Mouse (Mus musculus): ENCODE data around the gene Capza1. TPM values are rescaled to one million over a fixed set of nuclear protein-coding genes. Genes with fewer than 3 reads are reported as not detected.

The Capza1 gene
- polyA plus RNA-seq, 1 experiment = 22.6 TPM

DNA sequence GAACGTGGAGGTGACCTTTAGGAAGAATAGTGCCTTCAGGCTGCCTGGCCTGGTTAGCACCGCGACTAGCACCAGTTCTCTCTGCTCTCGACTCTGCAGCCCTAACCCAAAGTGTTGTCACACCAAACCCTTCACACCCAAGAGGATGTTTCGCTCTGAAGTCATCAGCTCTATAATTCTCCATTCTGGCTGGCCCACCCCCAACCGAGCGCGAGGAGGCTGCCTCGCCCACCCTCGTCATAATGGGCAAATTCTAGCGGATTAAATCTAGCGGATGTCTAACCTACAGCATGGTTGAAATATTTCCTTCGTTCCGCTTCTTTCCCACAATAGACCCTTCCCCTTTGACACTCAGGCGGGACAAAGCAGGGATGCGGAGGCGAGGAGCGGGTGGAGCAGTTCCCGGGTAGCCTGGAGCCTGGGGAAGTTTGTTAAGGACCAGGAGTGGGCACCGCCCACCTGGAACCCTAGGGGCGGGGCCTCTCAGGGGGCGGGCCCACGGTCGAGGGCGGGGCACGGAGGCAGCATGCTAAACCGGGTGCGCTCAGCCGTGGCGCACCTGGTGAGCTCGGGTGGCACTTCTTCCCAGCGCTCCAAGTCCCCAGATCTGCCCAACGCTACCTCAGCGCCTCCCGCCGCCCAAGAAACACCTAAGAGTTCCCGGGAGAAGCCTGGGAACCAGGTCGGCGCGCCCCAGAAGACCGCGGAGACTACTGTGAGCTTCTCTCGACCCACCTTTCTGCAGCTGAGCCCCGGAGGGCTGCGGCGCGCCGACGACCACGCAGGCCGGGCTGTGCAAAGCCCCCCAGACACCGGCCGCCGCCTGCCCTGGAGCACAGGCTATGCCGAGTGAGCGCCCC, 83.5 kb downstream of the Capza1 start, which contains the start of gene Ppm1j:
Gene Ppm1j (plus strand): TSS at position 496 of the 860 bp plus-strand sequence.
- Histone ChIP-seq H3K36me3 (ENCODE audit: control insufficient read depth, insufficient read depth) (no peaks in the 10 kb centered on the region), H3K27me3 (ENCODE audit: control insufficient read depth, insufficient read depth, insufficient read length) (peaks cover 30% of the 10 kb centered on the region), H3K79me2 (ENCODE audit: control insufficient read depth, insufficient read depth) (no peaks in the 10 kb centered on the region), H3ac (ENCODE audit: control insufficient read depth, insufficient read length) (no peak within 1 kb of the TSS), H3K4me3 (peak within 1 kb of the TSS; percentile 7), H3K4me2 (ENCODE audit: low read depth) (peak within 1 kb of the TSS; percentile 67)
- TF ChIP-seq MYOD1 (IDR thresholded peaks at IDR 0.05; ENCODE audit: control insufficient read depth in 1 of 3, insufficient read length in 2 of 3, low read depth in 2 of 3) (peak in 1 of 3 experiments; percentile 36), POLR2AphosphoS2 (IDR thresholded peaks at IDR 0.05; ENCODE audit: insufficient read length, low read depth) (no peak)

DNA sequence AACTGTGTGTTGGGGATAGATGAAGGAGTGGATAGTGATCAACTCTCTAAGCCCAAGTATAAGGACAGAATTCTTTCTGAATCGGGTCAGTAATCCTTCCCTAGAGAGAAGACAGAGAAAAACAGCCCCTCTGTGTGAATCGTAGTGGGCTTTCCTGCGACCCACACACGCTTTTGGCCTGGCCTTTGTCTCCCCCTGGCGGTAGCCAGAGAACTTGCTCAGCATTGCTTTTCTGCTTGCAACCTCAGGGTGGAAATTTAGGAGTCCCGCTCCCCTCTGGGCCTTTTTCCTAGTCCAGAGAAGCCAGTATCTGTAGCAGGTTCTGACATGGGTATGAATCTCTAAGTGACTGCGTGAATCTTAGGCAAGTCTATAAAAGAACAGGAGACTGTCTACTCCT, 84.4 kb downstream of the Capza1 start:
- Histone ChIP-seq H3K36me3 (ENCODE audit: control insufficient read depth, insufficient read depth) (no peaks in the 10 kb centered on the region), H3ac (ENCODE audit: control insufficient read depth, insufficient read length) (no peak overlapping the region), H3K79me2 (ENCODE audit: control insufficient read depth, insufficient read depth) (no peaks in the 10 kb centered on the region), H3K4me2 (ENCODE audit: low read depth) (peak overlapping the region; percentile 67), H3K4me3 (no peak overlapping the region), H3K27me3 (ENCODE audit: control insufficient read depth, insufficient read depth, insufficient read length) (peaks cover 33% of the 10 kb centered on the region)
- no peak for TF ChIP-seq TCF12 (IDR thresholded peaks at IDR 0.05; ENCODE audit: insufficient read depth, poor library complexity, severe bottlenecking)
- TF ChIP-seq MYOD1 (IDR thresholded peaks at IDR 0.05; ENCODE audit: control insufficient read depth in 1 of 3, insufficient read length in 2 of 3, low read depth in 2 of 3) = no peak
- no peak for TF ChIP-seq MAX (IDR thresholded peaks at IDR 0.05; ENCODE audit: low read depth)
- TF ChIP-seq USF1 (IDR thresholded peaks at IDR 0.05; ENCODE audit: low read depth) = no peak
- TF ChIP-seq MYOG (IDR thresholded peaks at IDR 0.05; ENCODE audit: control insufficient read depth in 1 of 3, insufficient read depth in 1 of 3, insufficient read length in 2 of 3, low read depth in 2 of 3) = no peak
- no peak for TF ChIP-seq POLR2AphosphoS2 (IDR thresholded peaks at IDR 0.05; ENCODE audit: insufficient read length, low read depth)
- TF ChIP-seq SRF (IDR thresholded peaks at IDR 0.05; ENCODE audit: control insufficient read depth, insufficient read length, low read depth) = no peak
- TF ChIP-seq E2F4 (IDR thresholded peaks at IDR 0.05; ENCODE audit: insufficient read depth) = no peak
- TF ChIP-seq REST (IDR thresholded peaks at IDR 0.05; ENCODE audit: insufficient read depth, insufficient read length) = no peak
- no peak for TF ChIP-seq POLR2A (IDR thresholded peaks at IDR 0.05; ENCODE audit: insufficient read length, low read depth)
- no peak for TF ChIP-seq TCF3 (IDR thresholded peaks at IDR 0.05; ENCODE audit: insufficient read length, low read depth)
- TF ChIP-seq CEBPB (IDR thresholded peaks at IDR 0.05; ENCODE audit: insufficient read depth, poor library complexity, severe bottlenecking) = no peak

GRCm38 (mm10) chr3:104777342-104777741, 87.0 kb downstream of the Capza1 start:
- Histone ChIP-seq H3K4me3 (no peak overlapping the region), H3ac (ENCODE audit: control insufficient read depth, insufficient read length) (no peak overlapping the region), H3K4me2 (ENCODE audit: low read depth) (no peak overlapping the region), H3K27me3 (ENCODE audit: control insufficient read depth, insufficient read depth, insufficient read length) (peaks cover 33% of the 10 kb centered on the region), H3K79me2 (ENCODE audit: control insufficient read depth, insufficient read depth) (no peaks in the 10 kb centered on the region), H3K36me3 (ENCODE audit: control insufficient read depth, insufficient read depth) (no peaks in the 10 kb centered on the region)
- TF ChIP-seq TCF3 (IDR thresholded peaks at IDR 0.05; ENCODE audit: insufficient read length, low read depth) (no peak), MYOG (IDR thresholded peaks at IDR 0.05; ENCODE audit: control insufficient read depth in 1 of 3, insufficient read depth in 1 of 3, insufficient read length in 2 of 3, low read depth in 2 of 3) (no peak), MYOD1 (IDR thresholded peaks at IDR 0.05; ENCODE audit: control insufficient read depth in 1 of 3, insufficient read length in 2 of 3, low read depth in 2 of 3) (no peak), SRF (IDR thresholded peaks at IDR 0.05; ENCODE audit: control insufficient read depth, insufficient read length, low read depth) (no peak)

DNA sequence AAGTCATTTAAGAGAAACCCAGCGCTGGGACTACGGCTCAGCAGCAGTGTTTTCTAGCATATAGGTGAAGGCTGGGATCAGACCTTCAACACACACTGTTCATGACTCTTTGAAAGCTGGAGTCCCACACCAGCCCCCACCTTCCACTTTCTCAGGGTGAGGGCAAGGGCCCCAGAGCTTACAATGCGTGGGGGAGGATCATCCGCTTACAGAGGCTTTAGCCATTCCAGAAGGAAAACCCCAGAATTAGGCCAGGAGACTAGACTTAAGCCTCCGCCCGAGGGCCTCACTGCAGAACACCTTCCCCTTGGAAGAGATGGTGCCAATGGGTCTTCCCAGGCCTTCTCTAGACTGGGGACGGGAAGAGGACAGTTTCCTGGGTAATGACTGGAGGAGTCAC, 91.0 kb downstream of the Capza1 start:
- no peak for TF ChIP-seq CEBPB (IDR thresholded peaks at IDR 0.05; ENCODE audit: insufficient read depth, poor library complexity, severe bottlenecking)
- TF ChIP-seq MYOD1 (IDR thresholded peaks at IDR 0.05; ENCODE audit: control insufficient read depth in 1 of 3, insufficient read length in 2 of 3, low read depth in 2 of 3) = no peak
- no peak for TF ChIP-seq POLR2AphosphoS2 (IDR thresholded peaks at IDR 0.05; ENCODE audit: insufficient read length, low read depth)
- no peak for TF ChIP-seq TCF3 (IDR thresholded peaks at IDR 0.05; ENCODE audit: insufficient read length, low read depth)
- no peak for TF ChIP-seq POLR2A (IDR thresholded peaks at IDR 0.05; ENCODE audit: insufficient read length, low read depth)
- TF ChIP-seq SRF (IDR thresholded peaks at IDR 0.05; ENCODE audit: control insufficient read depth, insufficient read length, low read depth) = no peak
- no peak for TF ChIP-seq USF1 (IDR thresholded peaks at IDR 0.05; ENCODE audit: low read depth)
- TF ChIP-seq TCF12 (IDR thresholded peaks at IDR 0.05; ENCODE audit: insufficient read depth, poor library complexity, severe bottlenecking) = no peak
- no peak for TF ChIP-seq E2F4 (IDR thresholded peaks at IDR 0.05; ENCODE audit: insufficient read depth)
- no peak overlapping the region for H3K4me2 ChIP-seq (ENCODE audit: low read depth)

More for the DNA sequence above, 91.0 kb downstream of the Capza1 start:
- Histone ChIP-seq H3ac (ENCODE audit: control insufficient read depth, insufficient read length) (no peak overlapping the region), H3K79me2 (ENCODE audit: control insufficient read depth, insufficient read depth) (no peaks in the 10 kb centered on the region), H3K4me3 (no peak overlapping the region), H3K36me3 (ENCODE audit: control insufficient read depth, insufficient read depth) (no peaks in the 10 kb centered on the region), H3K27me3 (ENCODE audit: control insufficient read depth, insufficient read depth, insufficient read length) (peaks cover 16% of the 10 kb centered on the region)

Other genes starting within 250 kb of the Capza1 start
- gene Slc16a1, start 225.8 kb downstream of the Capza1 start, polyA plus RNA-seq (2012; fragmentation: generic; extraction: Trizol) = 24.7 TPM
- gene Ppm1j, start 83.4 kb downstream of the Capza1 start, polyA plus RNA-seq (2012; fragmentation: generic; extraction: Trizol) = 0.58 TPM
- gene Fam19a3, start 82.7 kb downstream of the Capza1 start, polyA plus RNA-seq (2012; fragmentation: generic; extraction: Trizol) = not detected
- 474 TPM for gene Rhoc, start 76.1 kb downstream of the Capza1 start, polyA plus RNA-seq (2012; fragmentation: generic; extraction: Trizol)
- 6.7 TPM for gene Mov10, start 45.9 kb downstream of the Capza1 start, polyA plus RNA-seq (2012; fragmentation: generic; extraction: Trizol)
- 13.2 TPM for gene St7l, start 500 bp downstream of the Capza1 start, polyA plus RNA-seq (2012; fragmentation: generic; extraction: Trizol)
- gene Wnt2b, start 97.4 kb upstream of the Capza1 start, polyA plus RNA-seq (2012; fragmentation: generic; extraction: Trizol) = 0.13 TPM
- 8.9 TPM for gene Cttnbp2nl, start 188.6 kb upstream of the Capza1 start, polyA plus RNA-seq (2012; fragmentation: generic; extraction: Trizol)
- gene 4930564D02Rik, start 202.3 kb upstream of the Capza1 start, polyA plus RNA-seq (2012; fragmentation: generic; extraction: Trizol) = not detected

All from myocyte (in vitro differentiated cells).